Mouse (Mus musculus): ENCODE data around the gene Kcnmb1. TPM values are rescaled to one million over a fixed set of nuclear protein-coding genes. Genes with fewer than 3 reads are reported as not detected.

Gene Kcnmb1
- 0.09 and 0.22 TPM in 2 replicates for polyA plus RNA-seq (2014; fragmentation: Nextera tagmentation; extraction: Ambion mirVana)

- Histone ChIP-seq H3K27me3 (replicated peaks; ENCODE audit: control insufficient read depth, insufficient read depth, low read length) (no peaks in the 10 kb centered on the region), H3K9me3 (replicated peaks; ENCODE audit: control insufficient read depth, low read length) (no peaks in the 10 kb centered on the region), H3K4me2 (ENCODE audit: low read length) (no peak within 1 kb of the TSS), H3K36me3 (ENCODE audit: control insufficient read depth, insufficient read depth, low read length) (no peaks in the 10 kb centered on the region), H3K4me3 (ENCODE audit: low read depth, low read length) (no peak within 1 kb of the TSS), H3K4me1 (ENCODE audit: control insufficient read depth, insufficient read depth, low read length) (no peaks in the 10 kb centered on the region), H3K27ac (ENCODE audit: low read depth, low read length) (no peak within 1 kb of the TSS), H3K9ac (ENCODE audit: low read length) (no peak within 1 kb of the TSS)
- 55% methylated on average over 6 of the region's 6 CpGs for WGBS
- DNase-seq (ENCODE audit: low spot score) (peak; percentile 16), ATAC-seq (peak; percentile 32; the same call in 1 of the 2 replicates)
Observed at GRCm38 (mm10) chr11:33962688-33963407, at the start of gene Kcnmb1. Gene Kcnmb1, plus strand, starts transcription at chr11:33963013.

GRCm38 (mm10) chr11:33913061-33913460, 49.8 kb upstream of the Kcnmb1 start:
- no peak overlapping the region for H3K4me3 ChIP-seq (ENCODE audit: low read depth, low read length)
- no peaks in the 10 kb centered on the region for H3K9me3 ChIP-seq (replicated peaks; ENCODE audit: control insufficient read depth, low read length)
- no peak for ATAC-seq
- 88% methylated on average over 7 of the region's 7 CpGs for WGBS
- H3K4me2 ChIP-seq (ENCODE audit: low read length): no peak overlapping the region
- H3K36me3 ChIP-seq (ENCODE audit: control insufficient read depth, insufficient read depth, low read length): no peaks in the 10 kb centered on the region
- no peak overlapping the region for H3K9ac ChIP-seq (ENCODE audit: low read length)
- H3K27ac ChIP-seq (ENCODE audit: low read depth, low read length): no peak overlapping the region
- H3K27me3 ChIP-seq (replicated peaks; ENCODE audit: control insufficient read depth, insufficient read depth, low read length): no peaks in the 10 kb centered on the region
- no peaks in the 10 kb centered on the region for H3K4me1 ChIP-seq (ENCODE audit: control insufficient read depth, insufficient read depth, low read length)
- no peak for DNase-seq (ENCODE audit: low spot score)

DNA sequence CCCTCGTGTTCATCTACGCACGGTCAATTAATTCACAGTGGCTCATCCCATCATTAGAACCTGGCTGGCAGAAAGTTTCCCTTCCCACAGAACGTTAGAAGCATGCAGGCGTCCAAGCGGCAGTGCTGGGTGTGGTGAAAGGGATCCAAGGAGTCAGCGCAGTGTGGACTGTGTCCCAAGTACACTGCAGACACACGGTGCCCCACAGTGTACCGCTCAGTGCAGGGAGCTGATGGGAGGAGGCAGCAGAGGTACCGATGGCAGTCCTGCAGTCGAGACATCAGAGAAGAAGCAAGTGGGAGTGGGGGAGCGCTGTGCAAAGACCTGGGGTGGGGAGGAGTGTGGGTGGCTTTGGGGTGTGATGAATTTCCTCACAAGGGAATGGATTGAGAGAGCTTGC, 48.6 kb upstream of the Kcnmb1 start:
- Histone ChIP-seq H3K4me1 (ENCODE audit: control insufficient read depth, insufficient read depth, low read length) (no peaks in the 10 kb centered on the region), H3K36me3 (ENCODE audit: control insufficient read depth, insufficient read depth, low read length) (no peaks in the 10 kb centered on the region), H3K27ac (ENCODE audit: low read depth, low read length) (no peak overlapping the region), H3K4me2 (ENCODE audit: low read length) (no peak overlapping the region), H3K27me3 (replicated peaks; ENCODE audit: control insufficient read depth, insufficient read depth, low read length) (no peaks in the 10 kb centered on the region), H3K9me3 (replicated peaks; ENCODE audit: control insufficient read depth, low read length) (no peaks in the 10 kb centered on the region), H3K4me3 (ENCODE audit: low read depth, low read length) (no peak overlapping the region), H3K9ac (ENCODE audit: low read length) (no peak overlapping the region)
- 51% methylated on average over 12 of the region's 12 CpGs for WGBS
- no peak for DNase-seq (ENCODE audit: low spot score)
- ATAC-seq: no peak

GRCm38 (mm10) chr11:33917574-33917973, 45.2 kb upstream of the Kcnmb1 start:
- Histone ChIP-seq H3K36me3 (ENCODE audit: control insufficient read depth, insufficient read depth, low read length) (no peaks in the 10 kb centered on the region), H3K27ac (ENCODE audit: low read depth, low read length) (no peak overlapping the region), H3K4me2 (ENCODE audit: low read length) (no peak overlapping the region), H3K27me3 (replicated peaks; ENCODE audit: control insufficient read depth, insufficient read depth, low read length) (no peaks in the 10 kb centered on the region), H3K9me3 (replicated peaks; ENCODE audit: control insufficient read depth, low read length) (no peaks in the 10 kb centered on the region), H3K9ac (ENCODE audit: low read length) (no peak overlapping the region), H3K4me1 (ENCODE audit: control insufficient read depth, insufficient read depth, low read length) (no peaks in the 10 kb centered on the region), H3K4me3 (ENCODE audit: low read depth, low read length) (no peak overlapping the region)
- ATAC-seq: peak; percentile 86
- DNase-seq (ENCODE audit: low spot score): peak; percentile 76
- 25% methylated on average over 6 of the region's 6 CpGs for WGBS

GRCm38 (mm10) chr11:33918424-33918823, 44.4 kb upstream of the Kcnmb1 start:
- Histone ChIP-seq H3K36me3 (ENCODE audit: control insufficient read depth, insufficient read depth, low read length) (no peaks in the 10 kb centered on the region), H3K4me2 (ENCODE audit: low read length) (no peak overlapping the region), H3K4me3 (ENCODE audit: low read depth, low read length) (no peak overlapping the region), H3K9ac (ENCODE audit: low read length) (no peak overlapping the region), H3K27ac (ENCODE audit: low read depth, low read length) (no peak overlapping the region), H3K9me3 (replicated peaks; ENCODE audit: control insufficient read depth, low read length) (no peaks in the 10 kb centered on the region), H3K27me3 (replicated peaks; ENCODE audit: control insufficient read depth, insufficient read depth, low read length) (no peaks in the 10 kb centered on the region), H3K4me1 (ENCODE audit: control insufficient read depth, insufficient read depth, low read length) (no peaks in the 10 kb centered on the region)
- WGBS: 24% methylated on average over 2 of the region's 2 CpGs
- DNase-seq (ENCODE audit: low spot score): no peak
- no peak for ATAC-seq

GRCm38 (mm10) chr11:33919826-33920225, 43.0 kb upstream of the Kcnmb1 start:
- Histone ChIP-seq H3K27ac (ENCODE audit: low read depth, low read length) (no peak overlapping the region), H3K9me3 (replicated peaks; ENCODE audit: control insufficient read depth, low read length) (no peaks in the 10 kb centered on the region), H3K4me2 (ENCODE audit: low read length) (no peak overlapping the region), H3K4me3 (ENCODE audit: low read depth, low read length) (no peak overlapping the region), H3K36me3 (ENCODE audit: control insufficient read depth, insufficient read depth, low read length) (no peaks in the 10 kb centered on the region), H3K4me1 (ENCODE audit: control insufficient read depth, insufficient read depth, low read length) (no peaks in the 10 kb centered on the region), H3K27me3 (replicated peaks; ENCODE audit: control insufficient read depth, insufficient read depth, low read length) (no peaks in the 10 kb centered on the region), H3K9ac (ENCODE audit: low read length) (no peak overlapping the region)
- no peak for ATAC-seq
- 87% methylated on average over 7 of the region's 7 CpGs for WGBS
- no peak for DNase-seq (ENCODE audit: low spot score)

- H3K4me1 ChIP-seq (ENCODE audit: control insufficient read depth, insufficient read depth, low read length): no peaks in the 10 kb centered on the region
- 70% methylated on average over 13 of the region's 13 CpGs for WGBS
Observed at GRCm38 (mm10) chr11:33921451-33921850, 41.4 kb upstream of the Kcnmb1 start.

GRCm38 (mm10) chr11:33923031-33923430, 39.8 kb upstream of the Kcnmb1 start:
- 84% methylated on average over 3 of the region's 3 CpGs for WGBS

More at GRCm38 (mm10) chr11:33921451-33921850, 41.4 kb upstream of the Kcnmb1 start:
- ATAC-seq (no peak), DNase-seq (ENCODE audit: low spot score) (no peak)
- Histone ChIP-seq H3K9me3 (replicated peaks; ENCODE audit: control insufficient read depth, low read length) (no peaks in the 10 kb centered on the region), H3K9ac (ENCODE audit: low read length) (no peak overlapping the region), H3K4me2 (ENCODE audit: low read length) (no peak overlapping the region), H3K36me3 (ENCODE audit: control insufficient read depth, insufficient read depth, low read length) (no peaks in the 10 kb centered on the region), H3K4me3 (ENCODE audit: low read depth, low read length) (no peak overlapping the region), H3K27ac (ENCODE audit: low read depth, low read length) (no peak overlapping the region), H3K27me3 (replicated peaks; ENCODE audit: control insufficient read depth, insufficient read depth, low read length) (no peaks in the 10 kb centered on the region)

GRCm38 (mm10) chr11:33925778-33926177, 37.0 kb upstream of the Kcnmb1 start:
- Histone ChIP-seq H3K36me3 (ENCODE audit: control insufficient read depth, insufficient read depth, low read length) (no peaks in the 10 kb centered on the region), H3K9ac (ENCODE audit: low read length) (no peak overlapping the region), H3K9me3 (replicated peaks; ENCODE audit: control insufficient read depth, low read length) (no peaks in the 10 kb centered on the region), H3K27ac (ENCODE audit: low read depth, low read length) (no peak overlapping the region), H3K4me1 (ENCODE audit: control insufficient read depth, insufficient read depth, low read length) (peaks cover 3% of the 10 kb centered on the region; the same call in 1 of the 2 replicates), H3K27me3 (replicated peaks; ENCODE audit: control insufficient read depth, insufficient read depth, low read length) (no peaks in the 10 kb centered on the region), H3K4me3 (ENCODE audit: low read depth, low read length) (no peak overlapping the region), H3K4me2 (ENCODE audit: low read length) (no peak overlapping the region)
- DNase-seq (ENCODE audit: low spot score) (no peak), ATAC-seq (no peak)
- WGBS: 68% methylated on average over 8 of the region's 8 CpGs

More at GRCm38 (mm10) chr11:33923031-33923430, 39.8 kb upstream of the Kcnmb1 start:
- Histone ChIP-seq H3K4me1 (ENCODE audit: control insufficient read depth, insufficient read depth, low read length) (peaks cover 2% of the 10 kb centered on the region; the same call in 1 of the 2 replicates), H3K9me3 (replicated peaks; ENCODE audit: control insufficient read depth, low read length) (no peaks in the 10 kb centered on the region), H3K27me3 (replicated peaks; ENCODE audit: control insufficient read depth, insufficient read depth, low read length) (no peaks in the 10 kb centered on the region), H3K36me3 (ENCODE audit: control insufficient read depth, insufficient read depth, low read length) (no peaks in the 10 kb centered on the region), H3K4me3 (ENCODE audit: low read depth, low read length) (no peak overlapping the region), H3K9ac (ENCODE audit: low read length) (no peak overlapping the region), H3K27ac (ENCODE audit: low read depth, low read length) (no peak overlapping the region), H3K4me2 (ENCODE audit: low read length) (no peak overlapping the region)
- no peak for ATAC-seq
- no peak for DNase-seq (ENCODE audit: low spot score)

Measured in forebrain, embryonic 14.5 days (tissue).